Comparison of ENCODE assay signal across 17 mouse cellular contexts in genomic region chrX:107790750-107791493, GRCm38 (mm10). TPM values are rescaled to one million over a fixed set of nuclear protein-coding genes. Genes with fewer than 3 reads are reported as not detected.
DNase-seq lines count a peak whose midpoint lies in the region; ATAC-seq and TF ChIP-seq lines count a peak whose summit lies in the region.
"Had no signal": no experiment of that assay in that cellular context is flagged by ENCODE, and none has a peak within 500 bp of the region (broad histone marks: within the 10 kb centered on the region; RNA-seq: fewer than 3 reads in every experiment).

No protein-coding gene starts in this region.

- no peak for TF ChIP-seq EP300 in heart, postnatal 0 days (IDR thresholded peaks at IDR 0.05; ENCODE audit: low read depth)

- 25% methylated on average over 8 of the region's 8 CpGs for WGBS in heart, postnatal 0 days
- 27% methylated on average over 8 of the region's 8 CpGs for WGBS in heart, embryonic 10.5 days

- DNase-seq in heart, postnatal 0 days (ENCODE audit: low spot score), result no peak
- no peak for DNase-seq in heart, adult 11 months
- peak; percentile 3 for DNase-seq in lung, postnatal 10 days
- no peak for DNase-seq in lung, adult 18-20 months
- no peak for DNase-seq in Patski (ENCODE audit: low read depth, low spot score)
- DNase-seq in retina, postnatal 1 day, result peak; percentile 6
- no peak for DNase-seq in heart, embryonic 10.5 days (ENCODE audit: low spot score)
- DNase-seq: adrenal gland, adult 8-10 months; cerebellum, adult 11-12 months; kidney, postnatal 4 days; thymus, adult 18-20 months had no signal

- no peak overlapping the region for H3K4me2 ChIP-seq in heart, postnatal 0 days (ENCODE audit: low read depth, low read length)
- H3K4me2 ChIP-seq: embryonic facial prominence, embryonic 12.5 days; hindbrain, embryonic 15.5 days had no signal

- H3K4me1 ChIP-seq in heart, postnatal 0 days (ENCODE audit: control insufficient read depth, insufficient read depth), result no peaks in the 10 kb centered on the region
- H3K4me1 ChIP-seq in heart, embryonic 10.5 days, result no peaks in the 10 kb centered on the region
- H3K4me1 ChIP-seq: embryonic facial prominence, embryonic 12.5 days; hindbrain, embryonic 15.5 days had no signal

- no peak overlapping the region for H3K27ac ChIP-seq in heart, postnatal 0 days (ENCODE audit: low read depth)
- no peak overlapping the region for H3K27ac ChIP-seq in heart, embryonic 10.5 days
- H3K27ac ChIP-seq: embryonic facial prominence, embryonic 12.5 days; hindbrain, embryonic 15.5 days had no signal

- no peak overlapping the region for H3K9ac ChIP-seq in heart, postnatal 0 days (replicated peaks; ENCODE audit: low read depth, low read length)
- H3K9ac ChIP-seq: embryonic facial prominence, embryonic 12.5 days; hindbrain, embryonic 15.5 days had no signal

- POLR2A ChIA-PET in Patski (lab: Charles Lee), result no interaction called here

- CTCF ChIA-PET in Patski (lab: Charles Lee), result no interaction called here

- H3K9me3 ChIP-seq in heart, postnatal 0 days (replicated peaks; ENCODE audit: control insufficient read depth, low read length), result no peaks in the 10 kb centered on the region
- H3K9me3 ChIP-seq in heart, embryonic 10.5 days, result no peaks in the 10 kb centered on the region
- H3K9me3 ChIP-seq: embryonic facial prominence, embryonic 12.5 days; hindbrain, embryonic 15.5 days had no signal

- TF ChIP-seq CTCF in heart, postnatal 0 days (IDR thresholded peaks at IDR 0.05; ENCODE audit: low read depth), result 0 out of 2 replicates have a peak, but pooled peaks have one; percentile 6
- TF ChIP-seq CTCF in Patski (IDR thresholded peaks at IDR 0.05), result peak; percentile 34

- ATAC-seq in heart, postnatal 0 days (ENCODE audit: insufficient read depth, low read depth), result no peak
- no peak for ATAC-seq in Patski

- H3K27me3 ChIP-seq in heart, postnatal 0 days (ENCODE audit: control insufficient read depth, insufficient read depth, low read length), result no peaks in the 10 kb centered on the region
- peaks cover 38% of the 10 kb centered on the region for H3K27me3 ChIP-seq in Patski
- no peaks in the 10 kb centered on the region for H3K27me3 ChIP-seq in heart, embryonic 10.5 days (ENCODE audit: insufficient read depth, poor library complexity, severe bottlenecking)
- H3K27me3 ChIP-seq: embryonic facial prominence, embryonic 12.5 days; hindbrain, embryonic 15.5 days had no signal

- in situ Hi-C loops in Patski (cut with MboI; ENCODE audit: low pct_unique_long_range_greater_than_20kb), result no loop called here

- no peak overlapping the region for H3K4me3 ChIP-seq in heart, postnatal 0 days (ENCODE audit: low read depth, low read length)
- no peak overlapping the region for H3K4me3 ChIP-seq in heart, embryonic 10.5 days
- H3K4me3 ChIP-seq: embryonic facial prominence, embryonic 12.5 days; hindbrain, embryonic 15.5 days had no signal

- H3K36me3 ChIP-seq in heart, postnatal 0 days (replicated peaks; ENCODE audit: control insufficient read depth, insufficient read depth, low read length), result 0 out of 2 replicates have a peak, but pooled peaks cover 4% of the 10 kb centered on the region
- no peaks in the 10 kb centered on the region for H3K36me3 ChIP-seq in heart, embryonic 10.5 days
- H3K36me3 ChIP-seq: embryonic facial prominence, embryonic 12.5 days; hindbrain, embryonic 15.5 days had no signal

RNA-seq across cellular contexts. Expression of gene Tent5d, which starts 1.5 kb away (rescaled TPM):
- total RNA-seq in heart, postnatal 0 days (2014; rRNA removed; ENCODE audit: low replicate concordance), result 0.08 TPM in 1 of 2 replicates, not detected in the other
- 0.18 and 0.34 TPM in 2 replicates for polyA plus RNA-seq in heart, postnatal 0 days (2015; fragmentation: Nextera tagmentation; extraction: Ambion mirVana)
- not detected for polyA plus RNA-seq in Patski (2021)
- polyA plus RNA-seq in heart, embryonic 10.5 days (2016; fragmentation: Nextera tagmentation; extraction: Ambion mirVana), result 0.51 and 2.1 TPM in 2 replicates
- total RNA-seq: adrenal gland, adult 8-10 months; heart, adult 8-10 months; left cerebral cortex, postnatal 14 days; monocyte, adult 5-6 weeks had no signal
- polyA plus RNA-seq: hindbrain, embryonic 15.5 days; small intestine, adult 2 months had no signal

RNA-seq across cellular contexts. Expression of gene 2610002M06Rik, which starts 25.2 kb away (rescaled TPM):
- total RNA-seq in heart, postnatal 0 days (2014; rRNA removed; ENCODE audit: low replicate concordance), result 5.5 and 5.9 TPM in 2 replicates
- polyA plus RNA-seq in heart, postnatal 0 days (2015; fragmentation: Nextera tagmentation; extraction: Ambion mirVana), result 9.2 and 10.0 TPM in 2 replicates
- 7.6 TPM for polyA plus RNA-seq in Patski (2021)
- polyA plus RNA-seq in heart, embryonic 10.5 days (2016; fragmentation: Nextera tagmentation; extraction: Ambion mirVana), result 9.3 and 13.5 TPM in 2 replicates

Comparison
In these comparisons a context has a peak if more than half of its experiments do, and no peak if none do; other contexts are left out.
1. DNase-seq: peak in lung, postnatal 10 days (single experiment) and retina, postnatal 1 day (single experiment); none in heart, postnatal 0 days (single experiment), heart, adult 11 months (single experiment), lung, adult 18-20 months (0 of 2), Patski (single experiment) and heart, embryonic 10.5 days (single experiment).